Mouse (Mus musculus) midbrain, embryonic 12.5 days (tissue): ENCODE measurements at regions not wholly inside any gene's neighbourhood (a gene's known extent, or its start where the extent isn't known, plus 50 kb on each side); places are given as distances from the start of the nearest gene placed in this dataset.

ENCODE experiments used
- ATAC-seq: fragments of 200-750 bp; cut with Nextera tagmentation; 2 replicates; pipeline ENCODE4 v1.8.0; 2017; ENCODE audit warnings: low read depth, moderate TSS enrichment, moderate library complexity; ENCODE audit not compliant: low FRiP score
- H3K27ac ChIP-seq: fragments of 300-500 bp; sonication (generic); replicated peaks from 2 replicates; pipeline ENCODE4 v1.5.1; 2016; ENCODE audit warnings: mild to moderate bottlenecking
- H3K27me3 ChIP-seq: fragments of 300-500 bp; sonication (generic); 2 replicates; pipeline ENCODE4 v1.6.1; 2016; ENCODE audit warnings: mild to moderate bottlenecking
- H3K36me3 ChIP-seq: fragments of 300-500 bp; sonication (generic); 2 replicates; pipeline ENCODE4 v1.6.1; 2016
- H3K4me1 ChIP-seq: fragments of 300-500 bp; sonication (generic); 2 replicates; pipeline ENCODE4 v1.6.1; 2016
- H3K4me2 ChIP-seq: fragments of 300-500 bp; sonication (generic); replicated peaks from 2 replicates; pipeline ENCODE4 v1.6.1; 2016; ENCODE audit warnings: mild to moderate bottlenecking, moderate library complexity
- H3K4me3 ChIP-seq: fragments of 300-500 bp; sonication (generic); 2 replicates; pipeline ENCODE4 v1.5.1; 2016; ENCODE audit warnings: mild to moderate bottlenecking
- H3K9ac ChIP-seq: fragments of 300-500 bp; sonication (generic); replicated peaks from 2 replicates; pipeline ENCODE4 v1.6.1; 2016; ENCODE audit warnings: mild to moderate bottlenecking, moderate library complexity
- H3K9me3 ChIP-seq: fragments of 300-500 bp; sonication (generic); 2 replicates; pipeline ENCODE4 v1.6.1; 2016; ENCODE audit warnings: mild to moderate bottlenecking
- WGBS: fragments of 180-500 bp; shearing (Covaris S2); methylation state at CpG from one replicate; pipeline ENCODE4 v1.1.7; 2016; 5-methylcytosine and 5-hydroxymethylcytosine counted together

GRCm38 (mm10) chr6:118330496-118330895 lies 88.8 kb downstream of the Bms1 start:
- 92% methylated on average over 7 of the region's 7 CpGs for WGBS
- ATAC-seq = no peak

DNA sequence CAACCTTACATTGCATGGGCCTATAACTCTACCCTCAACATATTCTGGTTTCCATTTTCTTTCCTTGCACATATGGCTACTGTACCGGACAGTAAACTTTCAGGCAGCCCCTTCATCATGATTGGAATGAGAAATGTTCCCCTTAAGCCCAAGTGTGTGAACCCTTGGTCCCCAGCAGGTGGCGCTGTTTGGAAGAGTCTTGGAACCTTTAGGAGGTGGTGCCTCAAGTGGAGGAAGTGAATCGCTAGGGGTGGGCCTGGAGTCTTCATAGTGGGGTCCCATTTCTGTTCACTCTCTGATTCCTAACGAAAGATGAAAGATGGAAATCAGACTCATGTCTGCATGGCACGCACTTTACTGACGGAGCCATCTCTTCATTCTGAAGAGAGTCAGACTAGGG lies 91.8 kb downstream of the Bms1 start:
- Histone ChIP-seq H3K36me3 (no peaks in the 10 kb centered on the region), H3K4me3 (no peak overlapping the region), H3K4me2 (no peak overlapping the region), H3K9ac (no peak overlapping the region), H3K27ac (no peak overlapping the region), H3K4me1 (no peaks in the 10 kb centered on the region), H3K9me3 (no peaks in the 10 kb centered on the region), H3K27me3 (no peaks in the 10 kb centered on the region)
- ATAC-seq = no peak
- WGBS = 73% methylated on average over 6 of the region's 6 CpGs

More at GRCm38 (mm10) chr6:118330496-118330895, 88.8 kb downstream of the Bms1 start:
- Histone ChIP-seq H3K27ac (no peak overlapping the region), H3K4me2 (no peak overlapping the region), H3K9ac (no peak overlapping the region), H3K36me3 (no peaks in the 10 kb centered on the region), H3K9me3 (no peaks in the 10 kb centered on the region), H3K27me3 (no peaks in the 10 kb centered on the region), H3K4me1 (no peaks in the 10 kb centered on the region), H3K4me3 (no peak overlapping the region)

DNA sequence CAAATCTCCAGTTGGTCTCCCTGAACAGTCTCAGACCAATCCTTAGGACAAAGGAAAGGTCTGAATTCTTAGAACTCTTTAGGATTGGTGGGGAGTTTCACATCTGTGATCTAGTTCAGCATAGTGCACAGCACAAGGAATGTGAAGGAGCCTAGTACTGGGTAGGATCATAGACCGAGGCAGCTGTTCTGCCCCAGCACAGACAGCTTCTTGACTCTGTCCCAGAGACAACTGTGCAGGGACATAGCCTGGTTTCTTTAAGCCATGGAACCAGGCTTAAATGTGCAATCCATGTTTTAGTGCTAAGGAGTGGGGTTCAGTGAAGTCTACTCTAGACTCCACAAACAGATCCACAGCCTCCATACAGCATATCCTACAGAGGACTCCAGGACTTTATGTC lies 93.6 kb downstream of the Bms1 start:
- Histone ChIP-seq H3K4me1 (no peaks in the 10 kb centered on the region), H3K27me3 (no peaks in the 10 kb centered on the region), H3K36me3 (no peaks in the 10 kb centered on the region), H3K4me2 (no peak overlapping the region), H3K9ac (no peak overlapping the region), H3K27ac (no peak overlapping the region), H3K4me3 (no peak overlapping the region), H3K9me3 (no peaks in the 10 kb centered on the region)
- 100% methylated on average over 1 of the region's 1 CpGs for WGBS
- ATAC-seq = no peak

GRCm38 (mm10) chr6:118324559-118324958 lies 94.7 kb downstream of the Bms1 start:
- H3K4me3 ChIP-seq = no peak overlapping the region
- H3K27ac ChIP-seq = no peak overlapping the region
- H3K4me2 ChIP-seq = no peak overlapping the region
- no peak overlapping the region for H3K9ac ChIP-seq
- ATAC-seq = no peak
- H3K9me3 ChIP-seq = no peaks in the 10 kb centered on the region
- no peaks in the 10 kb centered on the region for H3K4me1 ChIP-seq
- no peaks in the 10 kb centered on the region for H3K27me3 ChIP-seq
- WGBS = 83% methylated on average over 4 of the region's 4 CpGs
- no peaks in the 10 kb centered on the region for H3K36me3 ChIP-seq

GRCm38 (mm10) chr6:118323052-118323451 lies 96.2 kb downstream of the Bms1 start:
- Histone ChIP-seq H3K9me3 (no peaks in the 10 kb centered on the region), H3K4me1 (no peaks in the 10 kb centered on the region), H3K9ac (no peak overlapping the region), H3K27me3 (no peaks in the 10 kb centered on the region), H3K4me2 (no peak overlapping the region), H3K36me3 (no peaks in the 10 kb centered on the region), H3K27ac (no peak overlapping the region), H3K4me3 (no peak overlapping the region)
- ATAC-seq = no peak
- WGBS = 72% methylated on average over 6 of the region's 6 CpGs

GRCm38 (mm10) chr6:118322631-118323030 lies 96.6 kb downstream of the Bms1 start:
- Histone ChIP-seq H3K27ac (no peak overlapping the region), H3K36me3 (no peaks in the 10 kb centered on the region), H3K27me3 (no peaks in the 10 kb centered on the region), H3K4me3 (no peak overlapping the region), H3K4me2 (no peak overlapping the region), H3K9ac (no peak overlapping the region), H3K4me1 (no peaks in the 10 kb centered on the region), H3K9me3 (no peaks in the 10 kb centered on the region)
- ATAC-seq = no peak
- WGBS = 78% methylated on average over 5 of the region's 5 CpGs

- Histone ChIP-seq H3K27ac (no peak overlapping the region), H3K36me3 (no peaks in the 10 kb centered on the region), H3K4me1 (no peaks in the 10 kb centered on the region), H3K4me2 (no peak overlapping the region), H3K9ac (no peak overlapping the region), H3K4me3 (no peak overlapping the region), H3K27me3 (no peaks in the 10 kb centered on the region), H3K9me3 (no peaks in the 10 kb centered on the region)
- no peak for ATAC-seq
- 82% methylated on average over 6 of the region's 6 CpGs for WGBS
These were observed 97.2 kb downstream of the Bms1 start for GRCm38 (mm10) chr6:118322061-118322460.

GRCm38 (mm10) chr6:118320021-118320525 lies 99.2 kb downstream of the Bms1 start:
- Histone ChIP-seq H3K36me3 (no peaks in the 10 kb centered on the region), H3K4me1 (0 out of 2 replicates have a peak, but pooled peaks cover 3% of the 10 kb centered on the region), H3K27me3 (no peaks in the 10 kb centered on the region), H3K9ac (no peak overlapping the region), H3K9me3 (no peaks in the 10 kb centered on the region), H3K27ac (no peak overlapping the region), H3K4me3 (no peak overlapping the region), H3K4me2 (no peak overlapping the region)
- WGBS = 91% methylated on average over 7 of the region's 7 CpGs
- no peak for ATAC-seq

DNA sequence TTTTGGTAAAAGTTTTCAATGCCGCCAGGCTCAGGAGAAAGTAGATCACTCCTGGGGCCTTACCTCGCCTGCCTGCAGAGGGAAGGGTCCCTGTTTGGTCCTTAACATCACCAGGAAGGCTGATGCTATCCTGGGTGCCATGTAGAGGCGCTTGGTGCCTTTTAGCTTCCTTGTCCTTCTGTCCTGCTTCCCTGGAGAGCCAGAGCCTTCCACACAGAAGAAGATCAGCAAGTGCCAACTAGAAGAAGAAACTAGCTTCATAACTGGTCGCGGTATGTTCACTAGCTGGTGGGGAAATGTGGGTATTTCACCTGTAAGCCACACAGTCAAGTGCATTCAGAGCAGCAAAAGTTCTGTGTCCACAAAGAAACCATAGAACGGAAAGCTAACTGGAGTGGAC lies 103.4 kb downstream of the Bms1 start:
- H3K4me2 ChIP-seq = no peak overlapping the region
- no peak overlapping the region for H3K4me3 ChIP-seq
- 0 out of 2 replicates have a peak, but pooled peaks cover 5% of the 10 kb centered on the region for H3K4me1 ChIP-seq
- no peaks in the 10 kb centered on the region for H3K36me3 ChIP-seq
- H3K27me3 ChIP-seq = no peaks in the 10 kb centered on the region
- 86% methylated on average over 6 of the region's 6 CpGs for WGBS
- no peak overlapping the region for H3K9ac ChIP-seq
- no peak overlapping the region for H3K27ac ChIP-seq
- ATAC-seq = no peak
- H3K9me3 ChIP-seq = no peaks in the 10 kb centered on the region

DNA sequence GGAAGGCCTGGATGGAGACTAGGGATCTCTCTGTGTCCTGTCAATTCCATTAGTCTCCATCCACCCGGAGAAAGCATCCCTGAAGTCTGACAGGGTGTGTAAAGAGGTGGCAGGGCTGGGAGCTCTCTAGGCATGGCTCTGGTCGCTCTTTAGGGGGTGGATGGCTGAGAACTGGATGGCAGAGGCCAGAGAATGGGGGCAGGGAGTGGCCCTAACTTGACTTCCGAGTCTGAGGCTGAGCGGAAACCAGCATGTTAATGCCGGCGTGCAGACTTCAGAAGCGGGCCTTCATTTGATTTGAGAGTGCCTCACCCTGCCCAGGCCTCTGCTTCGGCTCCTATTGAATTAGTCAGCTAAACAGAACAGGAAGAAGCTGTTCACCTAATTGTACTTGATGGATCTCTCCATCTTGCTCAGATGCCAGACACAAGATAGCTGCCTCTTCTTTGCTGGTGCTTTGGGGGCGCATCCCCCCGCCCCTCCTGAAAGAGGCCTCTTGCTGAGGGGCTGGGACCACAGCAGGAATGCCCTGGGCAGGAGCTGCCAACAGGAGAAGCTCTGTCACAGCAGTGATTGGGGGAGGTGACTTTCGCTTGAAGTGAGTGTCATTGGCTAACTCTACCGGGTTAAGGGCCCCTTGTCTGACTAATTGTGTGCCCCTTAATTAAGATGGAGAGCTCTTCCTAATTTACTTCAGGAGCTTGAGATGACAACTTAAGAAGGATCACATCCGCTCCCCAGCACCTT lies 104.2 kb downstream of the Bms1 start:
- ATAC-seq = no peak
- Histone ChIP-seq H3K4me3 (no peak overlapping the region), H3K9ac (no peak overlapping the region), H3K4me2 (no peak overlapping the region), H3K27me3 (no peaks in the 10 kb centered on the region), H3K27ac (no peak overlapping the region), H3K4me1 (0 out of 2 replicates have a peak, but pooled peaks cover 5% of the 10 kb centered on the region), H3K36me3 (no peaks in the 10 kb centered on the region), H3K9me3 (no peaks in the 10 kb centered on the region)
- 41% methylated on average over 13 of the region's 13 CpGs for WGBS

- 80% methylated on average over 9 of the region's 9 CpGs for WGBS
- no peak overlapping the region for H3K9ac ChIP-seq
- H3K9me3 ChIP-seq = no peaks in the 10 kb centered on the region
- H3K4me2 ChIP-seq = no peak overlapping the region
- H3K4me3 ChIP-seq = no peak overlapping the region
- no peaks in the 10 kb centered on the region for H3K27me3 ChIP-seq
- no peak overlapping the region for H3K27ac ChIP-seq
- ATAC-seq = no peak
- 0 out of 2 replicates have a peak, but pooled peaks cover 5% of the 10 kb centered on the region for H3K4me1 ChIP-seq
- no peaks in the 10 kb centered on the region for H3K36me3 ChIP-seq
These were observed 108.2 kb downstream of the Bms1 start for GRCm38 (mm10) chr6:118311081-118311480.

DNA sequence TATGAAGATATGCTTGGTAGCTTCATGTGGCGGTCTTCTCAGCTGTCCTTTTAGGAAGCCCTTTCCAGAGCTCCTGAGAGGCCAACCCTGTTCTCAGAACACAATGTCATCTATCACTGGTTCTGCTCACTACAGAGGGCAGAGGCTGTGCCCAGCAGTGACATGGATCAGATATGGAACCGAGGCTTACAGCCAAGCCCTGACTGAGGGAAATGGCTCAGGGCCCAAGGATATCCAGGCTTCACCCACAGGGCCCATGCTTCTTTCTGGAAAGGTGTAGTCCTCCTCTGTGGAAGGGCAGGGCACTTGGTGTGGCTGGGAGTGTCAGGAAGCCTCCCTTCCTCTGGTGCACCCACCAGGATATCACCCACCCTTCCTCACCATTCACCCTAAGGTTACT lies 109.4 kb downstream of the Bms1 start:
- ATAC-seq = no peak
- H3K27ac ChIP-seq = no peak overlapping the region
- H3K4me3 ChIP-seq = no peak overlapping the region
- 0 out of 2 replicates have a peak, but pooled peaks cover under 1% of the 10 kb centered on the region for H3K4me1 ChIP-seq
- H3K4me2 ChIP-seq = no peak overlapping the region
- no peaks in the 10 kb centered on the region for H3K27me3 ChIP-seq
- H3K36me3 ChIP-seq = no peaks in the 10 kb centered on the region
- no peaks in the 10 kb centered on the region for H3K9me3 ChIP-seq
- 78% methylated on average over 2 of the region's 2 CpGs for WGBS
- no peak overlapping the region for H3K9ac ChIP-seq

GRCm38 (mm10) chr6:118308586-118308985 lies 110.7 kb downstream of the Bms1 start:
- Histone ChIP-seq H3K9ac (no peak overlapping the region), H3K4me1 (no peaks in the 10 kb centered on the region), H3K9me3 (no peaks in the 10 kb centered on the region), H3K27ac (no peak overlapping the region), H3K4me3 (no peak overlapping the region), H3K4me2 (no peak overlapping the region), H3K36me3 (no peaks in the 10 kb centered on the region), H3K27me3 (no peaks in the 10 kb centered on the region)
- no peak for ATAC-seq
- 64% methylated on average over 3 of the region's 3 CpGs for WGBS
